Mouse (Mus musculus) CD4-positive, CD25-positive, alpha-beta regulatory T cell, adult 4 months (primary cell): ENCODE data around the gene R3hdm2. TPM values are rescaled to one million over a fixed set of nuclear protein-coding genes. Genes with fewer than 3 reads are reported as not detected.

Source experiments
- ATAC-seq: one replicate; pipeline ENCODE4 v1.8.0; 2017
- polyA plus RNA-seq, 2 experiments: library from polyadenylated mRNA; unstranded; fragments of 100-300 nt; shearing (Covaris generic); gene quantifications; one replicate each; pipeline ENCODE4 v1.2.1; 2017

R3hdm2 gene
- polyA plus RNA-seq, 2 experiments from 2014 or later = 12.8 to 17.3 TPM

DNA sequence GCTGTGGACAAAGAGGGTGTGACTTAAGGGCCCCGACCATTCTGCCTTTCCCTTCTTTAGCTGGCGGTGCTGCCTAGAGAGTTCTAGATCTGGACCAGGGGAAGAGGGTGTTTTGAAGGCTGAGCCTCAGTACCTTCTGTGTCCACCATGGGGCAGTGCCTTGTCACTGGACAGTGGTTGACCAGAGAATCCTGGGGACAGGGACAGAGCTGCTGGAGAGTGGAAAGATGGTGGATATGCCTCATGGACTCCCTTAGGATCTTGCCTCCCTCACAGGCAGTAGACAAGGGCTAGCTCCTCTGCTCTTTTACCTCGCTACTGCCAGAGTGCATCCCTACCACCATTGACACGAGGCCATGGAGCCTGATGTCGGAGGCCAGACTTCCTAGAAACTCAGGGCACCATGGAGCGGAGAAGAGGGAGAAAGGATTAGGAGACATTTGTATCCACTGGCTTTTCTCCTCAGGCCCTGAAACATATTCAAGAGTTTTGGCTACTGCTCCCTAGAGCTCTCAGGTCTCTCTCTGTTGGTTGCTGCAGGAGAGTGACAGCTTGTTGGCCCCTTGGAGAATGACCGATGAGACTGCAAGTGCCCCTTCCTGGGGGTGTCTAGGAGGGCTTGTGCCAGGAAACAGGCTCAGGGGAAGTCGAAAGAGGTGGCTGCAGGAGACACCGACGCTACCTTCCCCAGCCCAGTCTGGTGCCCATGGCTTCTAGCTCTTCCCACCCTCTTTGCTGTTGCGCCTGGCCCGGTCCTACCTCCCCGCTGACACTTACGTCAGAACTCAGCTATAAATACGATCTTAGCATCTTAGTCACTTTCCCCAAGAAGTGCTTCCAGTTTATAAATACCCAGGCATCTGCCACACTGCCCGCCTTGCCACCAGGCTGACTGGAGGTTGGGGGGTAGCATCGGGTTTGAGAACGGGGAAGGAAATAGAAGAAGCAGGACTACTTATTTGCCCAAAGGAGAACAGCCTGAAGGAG is 25.9 kb upstream of the R3hdm2 start, which contains the start of gene Inhbe:
Gene Inhbe, minus strand, starts transcription at position 503 of the 987 bp plus-strand sequence.
- ATAC-seq = no peak

- ATAC-seq = no peak
Measured at GRCm38 (mm10) chr10:127355336-127355735, 24.8 kb upstream of the R3hdm2 start.

DNA sequence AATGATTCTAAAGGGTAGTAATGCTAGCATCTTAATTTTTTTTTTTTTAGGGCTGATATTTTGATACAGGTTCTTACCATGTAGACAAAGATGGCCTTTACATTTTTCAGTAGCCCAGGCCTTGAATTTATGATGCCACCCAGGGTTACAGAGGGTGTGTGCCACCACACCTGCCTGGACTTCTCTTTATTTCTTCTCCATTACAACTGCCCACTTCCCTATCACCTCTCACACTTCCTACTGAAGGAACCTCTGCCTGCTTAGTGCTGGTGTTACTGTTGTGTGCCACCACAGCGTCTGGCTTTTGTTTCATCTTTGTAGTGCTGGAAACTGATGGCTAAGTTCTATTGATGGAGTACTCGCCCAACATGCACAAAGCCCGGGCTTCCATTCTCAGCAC is 19.4 kb upstream of the R3hdm2 start:
- no peak for ATAC-seq

- no peak for ATAC-seq
Measured at GRCm38 (mm10) chr10:127367116-127367515, 13.0 kb upstream of the R3hdm2 start.

DNA sequence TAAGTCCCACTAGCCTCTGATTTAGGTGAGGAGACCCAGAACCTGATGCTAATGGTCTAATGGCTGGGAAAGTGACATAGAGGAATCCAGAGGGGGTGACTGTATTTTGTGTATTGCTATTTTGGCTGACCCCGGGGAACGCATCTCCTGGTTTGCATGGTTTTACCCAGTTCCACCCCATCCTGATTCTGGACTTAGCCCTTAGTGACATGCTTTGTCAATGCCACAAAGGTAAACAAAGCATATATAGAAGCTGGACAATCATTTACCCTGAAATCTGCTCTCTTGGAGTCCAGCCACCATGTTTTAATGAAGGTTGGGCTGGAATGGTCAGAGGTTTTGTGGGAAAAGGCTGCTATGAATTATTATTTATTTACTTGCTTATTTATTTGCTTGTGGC is 11.9 kb upstream of the R3hdm2 start:
- no peak for ATAC-seq

DNA sequence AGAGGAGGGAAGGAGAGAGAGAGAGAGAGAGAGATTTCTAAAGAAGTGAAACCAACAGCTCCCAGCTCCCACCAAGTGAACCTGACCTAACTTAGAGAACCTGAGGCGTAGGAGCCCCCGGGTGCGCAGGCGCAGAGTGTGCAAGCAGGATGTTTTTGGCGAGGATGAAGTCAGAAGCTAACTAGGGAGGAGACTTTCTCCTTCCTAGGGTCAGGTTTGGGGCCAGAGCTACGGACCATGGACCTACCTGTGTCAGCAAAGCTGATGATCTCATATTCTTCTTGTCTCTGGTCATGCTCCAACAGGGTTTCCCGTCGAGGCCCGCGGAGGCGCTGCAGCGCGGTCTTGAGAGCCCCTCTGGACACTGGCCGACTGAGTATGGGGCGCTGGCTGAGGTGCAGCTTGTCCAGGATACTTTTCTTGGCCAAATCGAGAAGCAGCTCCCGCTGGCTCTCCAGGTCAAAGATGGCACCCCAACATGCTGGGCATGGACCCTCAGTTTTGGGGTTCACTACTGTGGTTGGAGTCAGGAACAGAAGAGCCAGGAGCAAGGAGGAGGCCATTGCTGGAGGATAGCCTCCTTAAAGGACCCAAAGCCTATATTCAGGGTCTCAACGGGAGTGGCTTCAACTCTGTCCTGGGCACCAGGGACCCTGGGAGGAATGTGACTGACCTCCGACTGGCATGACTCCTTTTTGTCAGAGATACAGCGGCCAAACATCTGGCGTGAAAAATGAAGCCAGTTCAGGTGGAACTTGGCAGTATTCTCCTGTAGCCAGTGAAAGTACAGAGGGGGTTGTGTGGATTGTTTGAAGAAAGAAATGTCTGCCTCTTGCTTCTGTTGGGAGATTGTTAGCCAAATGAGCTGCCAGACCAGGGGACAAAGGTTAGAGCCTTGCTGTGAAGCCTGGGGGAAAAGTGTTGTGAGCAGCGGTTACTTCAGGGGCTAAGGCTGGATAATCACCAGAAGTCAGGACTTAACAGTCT is 10.0 kb upstream of the R3hdm2 start, which contains the start of gene Inhbc:
Gene Inhbc, minus strand, starts transcription at position 598 of the 987 bp plus-strand sequence.
- no peak for ATAC-seq

- no peak for ATAC-seq
Measured at GRCm38 (mm10) chr10:127371023-127371422, 9.1 kb upstream of the R3hdm2 start.

DNA sequence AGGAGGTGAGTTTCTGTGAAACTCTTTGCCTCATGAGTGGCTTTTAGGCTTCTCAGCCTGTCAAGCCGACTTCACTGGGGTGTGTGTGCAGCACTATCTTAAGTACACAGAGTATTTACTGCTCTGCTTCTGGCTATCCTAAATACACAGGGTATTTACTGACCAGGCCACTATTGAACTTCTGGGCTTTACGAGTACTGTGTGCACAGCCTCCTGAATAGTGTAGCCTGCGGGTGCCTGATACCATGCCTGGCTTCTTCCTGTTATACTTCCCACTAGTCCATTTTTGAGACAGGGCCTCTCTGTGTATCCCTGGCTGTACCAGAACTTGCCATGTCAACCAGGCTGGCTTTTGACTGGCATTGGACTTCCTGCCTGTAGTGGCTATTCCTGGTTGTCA is 2.4 kb upstream of the R3hdm2 start:
- no peak for ATAC-seq

DNA sequence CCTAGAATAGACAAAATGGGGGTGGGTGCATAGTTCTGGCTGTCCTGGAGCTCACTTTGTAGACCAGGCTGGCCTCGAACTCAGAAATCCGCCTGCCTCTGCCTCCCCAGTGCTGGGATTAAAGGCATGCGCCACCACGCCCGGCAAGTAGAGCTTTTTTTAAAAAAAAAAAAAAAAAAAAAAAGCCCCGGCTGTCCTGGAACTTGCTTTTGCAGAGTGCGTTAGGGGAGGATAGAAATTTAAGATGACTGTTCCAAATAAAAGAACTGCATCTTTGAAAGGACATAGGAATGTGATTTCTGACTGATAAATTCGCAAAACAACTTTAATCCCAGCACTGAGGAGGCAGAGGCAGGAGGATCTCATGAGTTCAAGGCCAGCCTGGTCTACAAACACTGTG is 473 bp upstream of the R3hdm2 start:
- no peak for ATAC-seq

DNA sequence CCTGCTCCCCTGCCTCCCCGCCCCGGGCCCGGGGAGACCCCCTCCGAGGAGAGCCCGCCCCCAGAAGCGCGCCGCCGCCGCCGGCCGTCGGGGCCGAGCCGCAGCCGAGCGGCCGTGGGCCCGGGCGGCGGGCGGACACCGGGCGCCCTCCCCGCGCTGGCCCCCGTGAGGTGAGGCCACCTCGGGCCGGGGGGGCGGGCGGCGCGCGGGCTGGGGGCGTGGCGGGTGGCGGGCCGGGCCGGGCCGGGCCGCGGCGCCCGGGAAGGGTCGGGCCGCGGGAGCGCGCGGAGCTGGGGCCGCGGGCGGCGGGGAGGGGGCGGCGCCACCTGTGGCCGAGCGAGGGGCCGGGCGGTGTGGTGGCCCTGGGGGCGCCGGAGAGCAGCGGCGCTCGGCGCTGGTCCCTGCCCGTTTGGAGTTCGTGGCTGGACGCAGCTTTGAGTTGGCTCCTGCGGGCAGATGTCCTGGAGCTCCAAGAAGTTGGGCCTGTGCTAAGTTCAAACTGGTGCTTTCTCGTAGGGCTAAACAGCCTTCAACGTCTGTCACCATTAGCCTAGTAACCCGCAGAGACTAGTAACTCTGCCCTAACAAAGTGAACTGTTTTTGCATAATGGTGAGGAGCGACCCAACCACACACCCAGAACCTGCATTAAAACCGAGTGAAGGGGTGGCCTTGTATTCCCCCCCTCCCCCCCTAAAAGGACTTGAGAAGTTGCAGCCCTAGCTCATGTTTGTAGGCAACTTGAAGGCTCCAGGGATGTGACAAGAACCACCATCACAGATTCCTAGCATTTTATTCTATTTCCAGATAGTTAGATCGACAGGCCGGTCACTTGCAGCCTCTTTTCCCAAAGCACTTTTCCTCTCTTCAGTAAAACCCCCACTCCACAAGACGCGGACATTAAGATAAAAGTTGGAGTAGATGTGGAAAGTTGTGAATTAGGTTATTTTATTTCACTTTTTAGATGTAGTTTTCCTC is 928 bp downstream of the R3hdm2 start:
- ATAC-seq = no peak

GRCm38 (mm10) chr10:127381743-127382134 is 1.6 kb downstream of the R3hdm2 start:
- no peak for ATAC-seq

GRCm38 (mm10) chr10:127391774-127392173 is 11.6 kb downstream of the R3hdm2 start:
- no peak for ATAC-seq

GRCm38 (mm10) chr10:127404701-127405100 is 24.6 kb downstream of the R3hdm2 start:
- no peak for ATAC-seq

DNA sequence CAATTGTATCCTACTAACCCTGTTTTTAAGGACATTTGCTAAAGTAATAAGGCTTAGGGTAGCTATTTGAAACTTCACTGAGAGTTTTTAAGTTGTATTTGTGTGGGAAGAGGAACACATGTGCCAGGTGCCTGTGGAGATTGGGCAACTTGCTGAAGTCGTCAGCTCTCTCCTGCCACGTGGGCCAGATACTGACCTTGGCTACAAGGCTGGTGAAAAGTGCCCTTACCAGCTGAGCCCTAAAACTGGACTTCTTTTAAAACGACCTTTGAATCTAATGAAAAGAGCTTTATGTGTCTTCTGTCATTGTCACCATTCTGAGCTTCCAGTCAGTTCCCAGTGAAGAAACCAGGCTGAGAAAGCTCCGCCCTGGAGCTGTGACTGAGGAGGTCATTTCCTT is 27.3 kb downstream of the R3hdm2 start:
- no peak for ATAC-seq

- ATAC-seq = no peak
Measured at GRCm38 (mm10) chr10:127412101-127412500, 32.0 kb downstream of the R3hdm2 start.

DNA sequence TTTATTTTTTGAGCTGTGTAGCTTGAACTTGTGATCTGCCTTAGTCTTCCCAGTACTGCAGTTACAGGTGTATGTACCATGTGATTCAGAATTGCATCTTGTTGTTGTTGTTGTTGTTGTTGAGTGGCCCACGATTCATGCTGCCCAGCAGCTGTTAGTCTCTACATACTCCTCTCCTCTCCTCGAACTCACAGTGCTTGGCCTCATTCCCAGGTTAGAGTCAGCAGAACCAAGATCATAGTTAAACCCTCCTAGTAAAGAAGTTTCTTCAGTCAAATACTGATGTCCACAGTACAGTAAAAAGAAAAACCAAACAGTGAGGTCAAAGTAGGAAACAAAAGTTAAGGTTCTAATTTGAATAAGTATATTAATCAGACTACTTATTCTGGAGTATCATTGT is 32.6 kb downstream of the R3hdm2 start:
- ATAC-seq = no peak

- no peak for ATAC-seq
Measured at GRCm38 (mm10) chr10:127413585-127413984, 33.5 kb downstream of the R3hdm2 start.

DNA sequence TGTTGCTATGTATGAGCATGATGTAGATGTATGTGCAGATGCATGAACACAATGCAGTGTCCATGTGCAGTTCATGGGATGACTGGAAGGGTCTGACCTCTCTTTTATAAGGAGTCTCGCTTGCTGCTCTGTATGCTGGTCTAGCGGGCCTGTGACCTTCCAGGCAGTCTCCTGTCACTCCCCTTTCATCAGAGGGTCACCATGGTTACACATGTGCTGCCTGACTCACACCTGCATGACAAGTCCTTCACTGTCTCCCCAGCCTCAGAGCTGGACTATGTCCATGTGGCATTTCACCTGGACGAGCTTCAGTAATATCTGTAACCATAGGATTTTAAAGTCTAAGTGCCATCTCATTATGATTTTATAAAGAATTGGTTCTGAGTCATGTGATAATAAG is 34.0 kb downstream of the R3hdm2 start:
- ATAC-seq = no peak

DNA sequence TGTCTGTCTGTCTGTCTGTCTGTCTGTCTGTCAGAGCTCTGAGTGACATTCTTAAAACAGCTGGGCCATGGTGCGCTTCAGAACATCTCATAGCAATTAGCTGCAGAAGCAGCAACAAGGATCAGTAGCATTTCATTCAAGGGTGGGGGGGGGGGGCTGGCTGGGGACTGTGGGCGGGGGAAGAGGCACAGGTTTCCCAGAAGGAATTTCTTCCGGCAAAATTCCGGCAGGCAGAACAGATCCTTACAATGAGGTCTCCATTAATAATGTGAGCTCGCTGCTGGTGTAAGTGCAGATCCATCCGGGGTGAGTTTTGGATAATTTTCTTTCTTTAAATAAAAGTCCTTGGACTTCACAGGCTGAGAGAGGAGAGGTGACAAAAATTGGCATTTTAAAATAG is 40.0 kb downstream of the R3hdm2 start:
- no peak for ATAC-seq

DNA sequence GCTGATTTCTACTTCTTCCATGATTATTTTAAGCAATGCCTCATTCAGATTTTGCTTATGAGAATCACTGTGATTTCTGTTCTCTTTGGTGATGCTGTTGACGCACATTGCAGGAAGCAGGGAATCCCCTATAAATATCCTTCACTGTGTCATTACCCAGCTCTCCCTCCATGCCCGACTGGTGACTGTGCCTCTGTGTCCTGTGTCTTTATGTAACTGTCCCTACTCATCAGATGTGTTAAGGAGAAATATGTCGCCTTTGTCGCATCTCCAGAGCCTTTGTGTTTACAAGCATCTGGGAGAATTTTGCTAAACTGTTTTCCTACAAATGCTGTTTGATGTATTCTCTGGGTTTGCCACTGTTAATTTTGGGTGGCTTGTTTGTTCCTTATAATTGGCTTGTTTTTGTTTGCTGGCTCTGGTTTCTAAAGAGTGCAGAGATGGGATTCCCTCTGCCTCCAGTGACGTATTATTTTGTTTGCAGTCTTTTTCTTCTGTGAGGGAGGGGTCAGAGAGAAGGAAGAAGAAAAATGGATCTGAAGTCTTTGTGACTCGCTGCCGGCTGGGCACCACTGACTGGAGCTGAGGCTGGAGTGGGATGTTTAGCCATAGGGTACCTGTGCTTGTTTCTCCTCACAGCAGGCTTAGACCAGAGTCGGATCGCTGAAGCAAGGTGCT is 40.7 kb downstream of the R3hdm2 start:
- no peak for ATAC-seq

GRCm38 (mm10) chr10:127422047-127422446 is 41.9 kb downstream of the R3hdm2 start:
- no peak for ATAC-seq
